Mouse (Mus musculus) kidney, adult 9 months (tissue): ENCODE data around the gene Fam71f2.

Source experiments
- DNase-seq: peaks from one replicate; pipeline ENCODE4 v3.0.0; 2022

Fam71f2 gene

GRCm38 (mm10) chr6:29278513-29279267 is 703 bp upstream of the Fam71f2 start:
- peak; percentile 61 for DNase-seq

DNA sequence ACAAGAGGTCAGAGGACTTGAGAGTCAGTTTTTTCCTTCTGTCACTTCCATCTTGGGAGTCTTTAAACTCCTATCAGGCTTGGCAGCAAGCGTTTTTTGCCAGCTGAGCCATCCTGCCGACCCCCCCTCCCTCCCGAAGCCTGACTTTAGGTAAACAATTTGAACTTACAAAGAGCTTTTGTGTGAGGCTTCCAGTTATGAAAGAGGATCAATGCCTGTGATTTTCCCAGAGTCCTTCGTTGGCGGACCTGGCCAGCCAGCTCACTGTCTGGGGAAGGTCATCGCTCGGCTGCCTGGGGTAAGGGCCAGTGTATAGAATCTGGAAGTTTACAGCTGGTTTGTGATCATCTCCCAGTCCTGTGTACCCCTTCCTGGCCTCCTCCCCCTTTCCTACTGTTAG is 1.3 kb downstream of the Fam71f2 start:
- no peak for DNase-seq

- DNase-seq, result no peak
These were observed 7.5 kb downstream of the Fam71f2 start for GRCm38 (mm10) chr6:29286870-29287269.

DNA sequence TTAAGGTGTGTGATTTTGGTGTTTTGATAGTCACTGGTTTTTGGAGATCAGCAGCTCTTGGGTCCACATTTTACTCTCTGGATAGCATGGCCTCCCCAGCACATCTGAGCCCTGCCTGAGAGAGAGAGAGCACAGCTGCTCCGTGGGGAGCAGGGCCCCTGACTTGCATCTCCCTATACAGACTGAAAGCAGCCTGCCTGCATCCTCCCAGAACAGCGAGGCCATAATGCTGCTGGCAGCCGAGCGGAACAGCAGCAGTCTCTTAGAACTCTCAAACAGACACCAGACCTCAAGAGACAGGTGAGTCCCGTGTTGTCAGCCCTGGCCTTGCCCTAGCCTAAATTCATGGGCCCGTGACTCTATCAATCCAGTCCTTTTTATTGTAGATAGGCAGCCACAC is 8.1 kb downstream of the Fam71f2 start:
- no peak for DNase-seq

GRCm38 (mm10) chr6:29287944-29288343 is 8.6 kb downstream of the Fam71f2 start:
- peak; percentile 11 for DNase-seq

DNA sequence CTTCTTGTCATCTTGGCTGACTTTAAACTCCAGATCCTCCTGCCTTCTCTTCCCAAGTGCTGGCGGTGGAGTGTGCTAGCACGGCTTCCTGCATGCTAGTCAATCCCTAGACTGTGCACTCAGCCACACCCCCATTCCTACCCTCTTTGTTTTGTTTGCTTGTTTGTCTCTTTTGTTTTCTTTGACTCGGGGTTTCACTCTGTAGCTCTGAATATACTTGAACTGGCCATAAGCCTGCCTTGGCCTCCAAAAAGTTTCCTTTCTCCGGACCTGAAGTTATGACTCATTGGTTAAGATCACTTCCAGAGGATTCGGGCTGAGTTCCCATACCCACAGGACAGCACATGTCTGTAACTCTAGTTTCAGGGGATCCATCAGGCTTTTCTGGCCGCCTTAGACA is 9.3 kb downstream of the Fam71f2 start:
- no peak for DNase-seq

- no peak for DNase-seq
These were observed 19.7 kb downstream of the Fam71f2 start for GRCm38 (mm10) chr6:29299112-29299511.

GRCm38 (mm10) chr6:29303251-29303650 is 23.9 kb downstream of the Fam71f2 start:
- no peak for DNase-seq

DNA sequence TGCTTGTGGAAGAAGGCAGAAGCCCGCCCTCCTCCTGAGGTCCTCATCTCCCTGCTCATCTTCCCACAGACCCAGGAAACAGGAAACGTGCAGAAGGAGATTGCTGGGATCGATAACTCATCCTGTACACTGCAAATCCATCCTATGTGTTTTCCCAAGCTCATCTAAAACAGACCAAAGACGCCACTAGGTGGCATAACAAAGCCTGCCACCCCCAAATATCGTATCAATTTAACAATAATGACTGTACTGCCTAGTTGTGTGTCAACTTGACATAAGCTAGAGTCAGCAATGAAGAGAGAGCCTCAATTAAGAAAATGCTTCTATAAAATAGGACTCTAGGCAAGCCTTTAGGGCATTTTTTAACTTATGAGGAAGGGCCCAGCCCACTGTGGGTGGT is 24.3 kb downstream of the Fam71f2 start:
- DNase-seq, result no peak

DNA sequence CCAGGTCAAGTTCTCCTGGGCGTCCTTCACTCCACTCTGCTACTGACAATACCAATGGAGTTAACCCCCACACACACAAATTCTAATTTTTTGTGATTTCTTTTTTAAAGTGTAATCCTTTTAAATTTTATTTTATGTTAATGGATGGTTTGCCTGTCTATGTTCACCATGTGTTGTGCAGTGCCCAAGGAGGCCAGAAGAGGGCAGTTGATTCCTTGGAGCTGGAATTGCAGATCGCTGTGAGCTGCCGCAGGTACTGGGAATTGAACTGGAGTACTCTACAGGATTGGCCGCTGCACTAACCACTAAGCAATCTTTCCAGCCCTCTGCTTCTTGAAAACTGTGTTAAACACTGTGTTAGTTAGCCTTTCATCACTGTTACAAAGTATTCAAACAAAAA is 26.1 kb downstream of the Fam71f2 start:
- no peak for DNase-seq

DNA sequence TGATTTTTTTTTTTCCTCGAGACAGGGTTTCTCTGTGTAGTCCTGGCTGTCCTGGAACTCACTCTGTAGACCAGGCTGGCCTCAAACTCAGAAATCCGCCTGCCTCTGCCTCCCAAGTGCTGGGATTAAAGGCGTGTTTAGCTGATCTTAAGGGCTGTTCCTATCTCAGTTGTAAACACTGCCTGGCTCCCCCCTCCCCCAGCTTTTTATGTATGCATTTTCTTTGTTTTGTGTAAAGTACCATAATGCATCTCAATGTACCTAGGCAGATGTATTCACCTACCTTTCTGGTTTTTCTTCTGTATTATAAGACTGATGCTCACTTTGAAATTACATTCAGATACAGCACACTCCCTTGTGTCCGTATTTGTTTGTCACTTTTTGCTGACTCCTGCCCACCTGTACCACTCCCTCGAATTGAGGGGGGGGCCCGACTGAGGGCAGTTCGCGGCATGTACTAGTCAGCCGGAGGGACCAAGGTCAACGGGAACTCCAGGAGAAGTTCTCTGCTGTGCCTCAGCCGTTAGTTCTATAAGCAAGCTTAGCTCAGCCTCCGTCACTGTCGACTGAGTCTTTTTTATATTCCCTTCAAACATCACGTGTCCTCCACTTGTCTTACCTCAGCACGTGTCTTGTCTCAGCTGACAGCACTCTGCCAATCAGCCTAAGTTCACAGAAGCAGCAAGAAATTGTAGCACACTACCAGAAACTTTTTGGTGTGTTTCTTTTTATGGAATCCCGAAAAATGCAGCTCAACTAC is 29.6 kb downstream of the Fam71f2 start:
- no peak for DNase-seq

GRCm38 (mm10) chr6:29313690-29314202 is 34.4 kb downstream of the Fam71f2 start:
- DNase-seq, result no peak

GRCm38 (mm10) chr6:29317286-29317685 is 37.9 kb downstream of the Fam71f2 start:
- no peak for DNase-seq

- DNase-seq, result no peak
These were observed 38.5 kb downstream of the Fam71f2 start for GRCm38 (mm10) chr6:29317941-29318340.

DNA sequence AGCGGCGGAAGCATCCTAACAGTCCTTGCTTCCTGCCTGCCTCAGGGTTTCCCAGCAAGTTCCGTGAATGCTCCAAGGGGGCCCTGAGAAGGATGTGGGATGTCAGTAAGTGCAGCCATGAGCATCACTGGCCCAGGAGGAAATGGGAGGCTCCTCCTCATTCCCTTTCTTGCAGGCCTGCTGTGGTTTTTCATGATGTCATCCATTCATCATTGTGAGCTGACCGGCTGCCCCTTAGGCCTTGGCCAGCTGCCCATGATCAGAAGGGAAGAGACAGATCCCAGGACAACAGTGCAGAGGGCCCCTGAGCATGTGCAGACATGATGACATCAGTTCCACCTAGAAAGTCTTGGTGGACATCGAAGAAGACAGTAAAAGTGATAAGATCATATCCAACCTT is 39.5 kb downstream of the Fam71f2 start, which contains the start of gene Fam71f1:
Fam71f1 (plus strand) TSS at position 262 of the 400 bp plus-strand sequence.
- DNase-seq, result peak; percentile 39

DNA sequence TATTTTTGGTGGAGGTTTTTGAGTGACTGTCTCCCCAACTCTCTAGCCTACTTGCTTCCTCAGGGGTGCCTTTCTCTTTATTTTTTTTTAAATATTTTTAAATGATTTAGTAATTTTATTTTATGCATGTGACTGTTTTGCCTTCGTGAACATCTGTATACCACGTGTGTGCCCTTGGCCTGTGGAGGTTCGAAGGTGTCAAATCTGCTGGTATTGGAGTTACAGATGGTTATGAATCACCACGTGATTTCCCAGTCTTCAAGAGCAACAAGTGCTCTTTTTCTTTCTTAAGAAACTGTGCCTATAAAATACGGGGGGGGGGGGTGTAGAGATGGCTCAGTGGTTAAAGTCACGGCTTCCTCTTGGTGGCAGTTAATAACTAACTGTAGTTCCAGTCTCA is 42.2 kb downstream of the Fam71f2 start:
- no peak for DNase-seq

DNA sequence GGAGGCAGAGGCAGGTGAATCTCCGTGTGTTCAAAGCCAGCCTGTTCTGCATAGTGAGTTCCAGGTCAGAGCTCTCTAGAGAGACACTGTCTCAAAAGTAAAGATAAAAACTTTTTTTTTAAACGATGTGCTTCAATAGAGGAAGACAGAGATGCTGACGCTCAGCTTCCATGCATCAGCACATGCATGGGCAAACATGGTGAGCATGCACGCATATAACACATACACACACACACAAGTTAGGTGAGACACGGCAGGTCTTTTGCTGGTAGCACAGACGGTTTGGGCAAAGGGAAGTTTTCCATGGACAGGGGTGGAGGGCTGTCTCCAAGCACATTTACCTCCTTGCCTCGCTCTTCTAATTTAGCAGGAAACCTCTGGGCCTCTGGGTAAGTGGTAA is 42.8 kb downstream of the Fam71f2 start:
- DNase-seq, result no peak

- DNase-seq, result no peak
These were observed 43.3 kb downstream of the Fam71f2 start for GRCm38 (mm10) chr6:29322735-29323134.

DNA sequence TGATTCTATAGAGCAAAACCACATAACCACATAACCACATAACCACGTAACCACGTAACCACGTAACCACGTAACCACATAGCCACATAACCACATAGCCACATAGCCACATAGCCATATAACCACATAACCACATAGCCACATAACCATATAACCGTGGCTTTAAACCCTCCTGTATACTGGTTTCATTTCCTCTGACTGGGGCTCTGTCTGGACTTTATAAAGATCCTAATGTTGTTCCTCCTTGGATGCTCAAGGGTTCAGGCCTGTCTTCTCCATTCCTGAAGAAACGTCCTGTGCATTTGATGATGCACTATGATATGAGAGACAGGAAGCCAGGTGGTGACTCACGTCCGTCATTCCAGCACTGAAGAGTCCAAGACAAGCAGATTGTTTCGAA is 47.6 kb downstream of the Fam71f2 start:
- no peak for DNase-seq

DNA sequence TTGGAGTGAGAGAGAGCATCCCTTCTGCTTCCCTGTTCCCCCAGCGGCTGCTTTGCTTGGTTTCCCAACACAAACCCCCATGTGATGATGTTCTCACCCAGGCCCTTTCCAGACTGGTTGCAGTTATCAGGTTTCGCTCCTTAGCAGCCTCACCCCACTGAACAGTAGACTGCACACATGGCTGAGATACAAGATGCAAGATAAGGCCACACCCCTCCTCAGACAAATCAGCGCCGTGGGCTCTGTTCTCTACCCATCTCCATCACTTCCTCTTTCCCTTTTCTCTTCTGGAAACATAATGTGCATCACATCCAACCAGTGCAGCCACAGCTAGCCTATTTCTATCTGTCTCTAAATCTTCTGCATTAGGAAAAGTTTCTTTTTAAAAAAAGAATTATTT is 50.1 kb downstream of the Fam71f2 start:
- no peak for DNase-seq
